Mouse (Mus musculus) kidney, embryonic 16.5 days (tissue): ENCODE results near the gene Hdgfl3. TPM values are rescaled to one million over a fixed set of nuclear protein-coding genes. Genes with fewer than 3 reads are reported as not detected.

ENCODE experiments used
- ATAC-seq: fragments of 200-750 bp; cut with Nextera tagmentation; 2 replicates; pipeline ENCODE4 v1.8.0; 2017; ENCODE audit warnings: moderate TSS enrichment; ENCODE audit not compliant: low FRiP score, low TSS enrichment
- H3K27ac ChIP-seq: fragments of 300-500 bp; sonication (generic); 2 replicates; pipeline ENCODE4 v1.5.1; 2014; ENCODE audit warnings: low read length
- H3K27me3 ChIP-seq: fragments of 300-500 bp; sonication (generic); 2 replicates; pipeline ENCODE4 v1.6.1; 2014; ENCODE audit warnings: low read length, control low read depth, mixed read lengths; ENCODE audit not compliant: insufficient read depth
- H3K36me3 ChIP-seq: fragments of 300-500 bp; sonication (generic); 2 replicates; pipeline ENCODE4 v1.6.1; 2014; ENCODE audit warnings: low read length, control low read depth, mixed read lengths; ENCODE audit not compliant: insufficient read depth
- H3K4me1 ChIP-seq: fragments of 300-500 bp; sonication (generic); 2 replicates; pipeline ENCODE4 v1.6.1; 2014; ENCODE audit warnings: low read length, control low read depth, mixed read lengths; ENCODE audit not compliant: insufficient read depth
- H3K4me2 ChIP-seq: fragments of 300-500 bp; sonication (generic); replicated peaks from 2 replicates; pipeline ENCODE4 v1.6.1; 2014; ENCODE audit warnings: low read depth, low read length
- H3K4me3 ChIP-seq: fragments of 300-500 bp; sonication (generic); 2 replicates; pipeline ENCODE4 v1.5.1; 2014; ENCODE audit warnings: mild to moderate bottlenecking, low read length
- H3K9ac ChIP-seq: fragments of 300-500 bp; sonication (generic); replicated peaks from 2 replicates; pipeline ENCODE4 v1.6.1; 2014; ENCODE audit warnings: low read length
- H3K9me3 ChIP-seq: fragments of 300-500 bp; sonication (generic); 2 replicates; pipeline ENCODE4 v1.6.1; 2016; ENCODE audit warnings: low read length, control low read depth
- WGBS: fragments of 180-500 bp; shearing (Covaris S2); extraction: QIAGEN DNeasy Blood & Tissue Kit; methylation state at CpG from one replicate; pipeline ENCODE4 v1.1.7; 2014; 5-methylcytosine and 5-hydroxymethylcytosine counted together
- polyA plus RNA-seq: library from polyadenylated mRNA; unstranded; fragments of >200 nt; fragmentation: Nextera tagmentation; extraction: Ambion mirVana; gene quantifications from 2 replicates; pipeline ENCODE4 v1.2.1, GENCODE M21; 2015

Gene Hdgfl3
- polyA plus RNA-seq, 1 experiment from 2014 or later, result 10.0 TPM

DNA sequence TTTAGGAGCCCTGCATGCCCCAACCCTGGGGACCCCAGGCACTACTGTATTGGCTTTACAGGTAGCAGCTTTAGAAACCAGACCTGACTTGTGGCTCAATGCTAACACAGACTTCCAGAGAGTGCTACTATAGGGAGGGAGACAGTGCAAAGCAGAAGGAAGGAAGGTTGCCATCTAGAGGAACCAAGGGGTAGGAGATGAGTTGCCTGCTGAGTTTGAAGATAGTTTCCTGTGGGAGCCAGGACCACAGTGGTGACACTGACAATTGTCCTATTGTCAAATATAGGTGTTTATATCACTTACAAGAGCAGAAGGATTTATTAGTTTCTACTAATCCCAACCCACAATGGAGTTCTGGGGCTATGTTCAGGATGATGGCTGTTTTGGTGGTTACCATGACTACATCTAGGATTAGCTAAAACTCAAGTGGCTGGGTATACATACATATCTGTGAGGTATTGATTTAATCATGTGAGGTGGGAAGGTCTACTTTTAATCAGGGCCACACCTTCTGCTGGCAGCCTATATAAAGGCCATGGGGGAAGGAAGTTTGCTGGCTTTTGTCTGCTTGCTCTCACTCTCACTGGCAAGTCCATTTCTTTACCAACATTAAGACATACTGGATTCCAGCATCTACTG lies 20.1 kb upstream of the Hdgfl3 start:
- Histone ChIP-seq H3K9ac (no peak overlapping the region), H3K4me3 (no peak overlapping the region), H3K36me3 (no peaks in the 10 kb centered on the region), H3K27ac (no peak overlapping the region), H3K4me2 (no peak overlapping the region), H3K9me3 (no peaks in the 10 kb centered on the region), H3K4me1 (no peaks in the 10 kb centered on the region), H3K27me3 (no peaks in the 10 kb centered on the region)
- no peak for ATAC-seq

DNA sequence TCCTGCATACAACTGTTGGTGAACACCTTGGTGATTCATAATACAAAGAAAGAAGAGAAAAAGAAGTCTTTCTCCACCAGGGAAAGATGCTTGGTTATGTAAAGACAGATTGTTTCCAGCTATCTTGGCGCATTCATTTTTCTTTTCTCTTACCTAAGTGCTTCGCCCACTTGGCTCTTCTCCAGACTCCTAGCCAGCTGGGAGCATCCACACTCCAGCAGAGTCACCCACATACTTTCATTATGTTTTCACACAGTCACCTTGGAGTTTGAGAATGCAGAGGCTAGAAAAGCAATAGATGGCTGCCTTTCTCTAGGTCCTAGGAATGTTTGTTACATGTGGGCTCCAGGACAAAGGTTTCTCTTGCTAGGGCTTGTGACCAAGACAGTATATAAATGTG lies 16.2 kb upstream of the Hdgfl3 start:
- Histone ChIP-seq H3K4me1 (no peaks in the 10 kb centered on the region), H3K27ac (no peak overlapping the region), H3K27me3 (no peaks in the 10 kb centered on the region), H3K4me3 (no peak overlapping the region), H3K36me3 (no peaks in the 10 kb centered on the region), H3K9me3 (no peaks in the 10 kb centered on the region), H3K9ac (no peak overlapping the region), H3K4me2 (no peak overlapping the region)
- no peak for ATAC-seq
- WGBS, result 89% methylated on average over 2 of the region's 2 CpGs

DNA sequence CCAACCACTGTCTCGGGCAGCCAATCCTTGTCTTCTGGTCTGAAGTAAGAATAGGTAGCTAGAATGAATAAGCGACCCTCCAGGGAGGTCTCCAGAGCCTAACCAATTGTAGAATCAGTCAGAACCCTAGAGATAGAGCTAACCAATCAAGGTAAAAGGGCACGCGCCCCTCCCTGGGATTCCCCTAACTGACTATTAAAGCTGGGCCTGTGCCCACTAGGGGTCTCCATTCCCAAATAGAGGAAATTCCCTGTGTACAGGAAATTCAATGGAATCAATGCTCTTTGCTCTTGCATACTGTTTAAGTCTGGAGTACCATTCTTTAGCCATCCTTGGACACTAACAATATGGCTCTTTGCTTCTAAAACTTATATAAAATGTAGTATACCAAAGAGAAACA lies 11.1 kb upstream of the Hdgfl3 start:
- ATAC-seq, result no peak
- H3K27me3 ChIP-seq, result no peaks in the 10 kb centered on the region
- no peaks in the 10 kb centered on the region for H3K9me3 ChIP-seq
- no peak overlapping the region for H3K9ac ChIP-seq
- no peaks in the 10 kb centered on the region for H3K36me3 ChIP-seq
- H3K4me3 ChIP-seq, result no peak overlapping the region
- WGBS, result 25% methylated on average over 4 of the region's 4 CpGs
- H3K4me2 ChIP-seq, result no peak overlapping the region
- no peaks in the 10 kb centered on the region for H3K4me1 ChIP-seq
- no peak overlapping the region for H3K27ac ChIP-seq

GRCm38 (mm10) chr7:81934806-81935205 lies 533 bp upstream of the Hdgfl3 start:
- 4% methylated on average over 5 of the region's 5 CpGs for WGBS
- no peaks in the 10 kb centered on the region for H3K27me3 ChIP-seq
- no peak for ATAC-seq
- H3K9me3 ChIP-seq, result no peaks in the 10 kb centered on the region
- H3K36me3 ChIP-seq, result no peaks in the 10 kb centered on the region
- peak overlapping the region; percentile 57 for H3K4me3 ChIP-seq
- H3K4me2 ChIP-seq, result peak overlapping the region; percentile 72
- peaks cover 19% of the 10 kb centered on the region for H3K4me1 ChIP-seq
- peak overlapping the region; percentile 76 for H3K9ac ChIP-seq
- H3K27ac ChIP-seq, result peak overlapping the region; percentile 75; the same call in 1 of the 2 replicates

DNA sequence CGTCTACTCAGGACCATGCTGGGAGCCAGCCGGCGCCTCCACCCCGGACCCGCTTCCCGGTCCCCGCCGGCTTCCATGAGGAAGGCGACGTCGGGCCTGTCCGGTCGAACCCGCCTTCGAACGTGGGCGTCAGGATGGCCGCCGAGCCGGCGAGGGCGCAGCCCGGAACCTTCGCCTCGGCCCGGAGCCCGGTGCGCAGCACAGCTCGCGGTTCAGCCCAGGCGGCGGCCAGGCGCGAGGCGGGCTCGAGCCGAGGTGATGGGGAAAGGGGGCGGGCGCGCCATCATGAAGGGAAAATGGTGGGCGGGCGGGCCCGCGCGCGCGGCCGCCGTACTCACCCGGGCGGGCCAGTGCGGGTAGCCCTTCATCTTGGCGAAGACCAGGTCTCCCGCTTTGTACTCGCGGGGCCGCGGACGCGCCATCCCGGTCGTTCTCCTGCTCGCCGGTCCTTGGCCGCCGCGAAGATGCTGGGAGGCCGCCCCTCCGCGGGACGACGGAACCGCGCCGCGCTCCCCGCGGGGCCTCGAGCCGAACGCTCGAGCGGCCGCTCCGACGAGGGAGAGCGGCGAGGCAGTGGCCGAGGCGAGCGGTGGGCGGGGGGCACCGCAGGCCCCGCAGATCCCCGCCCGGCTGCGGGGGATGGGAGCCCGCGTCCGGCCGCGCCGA lies 539 bp downstream of the Hdgfl3 start:
- peak overlapping the region; percentile 72 for H3K4me2 ChIP-seq
- H3K9me3 ChIP-seq, result no peaks in the 10 kb centered on the region
- peak overlapping the region; percentile 57 for H3K4me3 ChIP-seq
- H3K27me3 ChIP-seq, result no peaks in the 10 kb centered on the region
- under 1% methylated on average over 103 of the region's 103 CpGs for whole genome bisulfite sequencing
- peak; percentile 81 for ATAC-seq
- peak overlapping the region; percentile 75 for H3K27ac ChIP-seq
- H3K36me3 ChIP-seq, result no peaks in the 10 kb centered on the region
- peak overlapping the region; percentile 76 for H3K9ac ChIP-seq
- H3K4me1 ChIP-seq, result peaks cover 19% of the 10 kb centered on the region

GRCm38 (mm10) chr7:81933061-81933600 lies 1.1 kb downstream of the Hdgfl3 start:
- peak overlapping the region; percentile 57 for H3K4me3 ChIP-seq
- WGBS, result 3% methylated on average over 23 of the region's 23 CpGs
- no peaks in the 10 kb centered on the region for H3K36me3 ChIP-seq
- peak overlapping the region; percentile 76 for H3K9ac ChIP-seq
- peak overlapping the region; percentile 72 for H3K4me2 ChIP-seq
- no peaks in the 10 kb centered on the region for H3K9me3 ChIP-seq
- H3K4me1 ChIP-seq, result peaks cover 19% of the 10 kb centered on the region
- H3K27ac ChIP-seq, result 0 out of 2 replicates have a peak overlapping the region, but pooled peaks have one; percentile 75
- no peak; the same call in 1 of the 2 replicates for ATAC-seq
- no peaks in the 10 kb centered on the region for H3K27me3 ChIP-seq

- WGBS, result 25% methylated on average over 5 of the region's 5 CpGs
- Histone ChIP-seq H3K27ac (no peak overlapping the region), H3K9ac (peak overlapping the region; percentile 76), H3K4me3 (peak overlapping the region; percentile 57), H3K4me2 (peak overlapping the region; percentile 72), H3K27me3 (no peaks in the 10 kb centered on the region), H3K4me1 (peaks cover 19% of the 10 kb centered on the region), H3K36me3 (no peaks in the 10 kb centered on the region), H3K9me3 (no peaks in the 10 kb centered on the region)
- ATAC-seq, result no peak
These were observed 1.7 kb downstream of the Hdgfl3 start for GRCm38 (mm10) chr7:81932521-81933045.

- no peak for ATAC-seq
- WGBS, result 74% methylated on average over 7 of the region's 7 CpGs
These were observed 5.3 kb downstream of the Hdgfl3 start for GRCm38 (mm10) chr7:81928998-81929397.

DNA sequence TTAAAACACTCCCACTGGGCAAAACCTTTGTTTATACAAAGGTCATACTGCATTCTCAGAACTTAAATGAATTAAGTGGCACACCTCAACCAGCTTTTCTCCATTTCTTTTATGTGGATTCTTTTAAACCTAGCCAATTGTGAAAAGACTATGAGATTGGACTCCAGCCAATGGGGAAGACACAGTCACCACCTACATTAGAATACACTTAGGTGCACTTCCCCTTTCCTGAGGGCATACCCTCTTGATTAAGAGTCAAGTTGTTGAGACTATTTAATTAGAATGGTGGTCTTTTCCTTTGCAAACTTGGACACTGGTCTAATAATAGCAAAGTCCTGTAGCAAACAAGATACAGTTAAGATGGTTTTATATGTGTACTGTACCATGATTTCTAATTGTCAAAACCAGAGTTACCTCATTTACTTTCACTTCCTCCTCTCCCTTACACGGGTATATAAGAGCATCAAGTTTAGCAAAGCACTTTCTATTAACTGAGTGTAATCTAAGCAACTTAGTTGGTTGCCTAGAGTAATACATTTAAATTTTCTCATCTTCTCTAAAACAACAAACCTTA lies 12.8 kb downstream of the Hdgfl3 start:
- no peak overlapping the region for H3K4me2 ChIP-seq
- no peak overlapping the region for H3K27ac ChIP-seq
- H3K9ac ChIP-seq, result no peak overlapping the region
- H3K36me3 ChIP-seq, result no peaks in the 10 kb centered on the region
- no peaks in the 10 kb centered on the region for H3K9me3 ChIP-seq
- H3K4me1 ChIP-seq, result no peaks in the 10 kb centered on the region
- H3K4me3 ChIP-seq, result no peak overlapping the region
- 74% methylated on average over 1 of the region's 1 CpGs for WGBS
- no peak for ATAC-seq
- H3K27me3 ChIP-seq, result no peaks in the 10 kb centered on the region

More at GRCm38 (mm10) chr7:81928998-81929397, 5.3 kb downstream of the Hdgfl3 start:
- no peaks in the 10 kb centered on the region for H3K9me3 ChIP-seq
- no peaks in the 10 kb centered on the region for H3K27me3 ChIP-seq
- H3K27ac ChIP-seq, result no peak overlapping the region
- H3K4me2 ChIP-seq, result no peak overlapping the region
- no peaks in the 10 kb centered on the region for H3K36me3 ChIP-seq
- no peak overlapping the region for H3K9ac ChIP-seq
- no peak overlapping the region for H3K4me3 ChIP-seq
- peaks cover 12% of the 10 kb centered on the region for H3K4me1 ChIP-seq
